Mouse (Mus musculus) neural tube, embryonic 11.5 days (tissue): ENCODE data around the gene Gpx5. TPM values are rescaled to one million over a fixed set of nuclear protein-coding genes. Genes with fewer than 3 reads are reported as not detected.

Experiments
- polyA plus RNA-seq: library from polyadenylated mRNA; unstranded; fragments of >200 nt; fragmentation: Nextera tagmentation; extraction: Ambion mirVana; gene quantifications from 2 replicates; pipeline ENCODE4 v1.2.1, GENCODE M21; 2014

Gene Gpx5
- polyA plus RNA-seq, 1 experiment from 2014 or later: not detected

Other genes with a start within 250 kb of the Gpx5 start
- not detected in 2 replicates for gene Olfr1370, start 217.8 kb downstream of the Gpx5 start, polyA plus RNA-seq
- gene Olfr1369-ps1, start 181.2 kb downstream of the Gpx5 start, polyA plus RNA-seq: not detected in 2 replicates
- not detected in 2 replicates for gene Olfr263, start 163.1 kb downstream of the Gpx5 start, polyA plus RNA-seq
- not detected in 2 replicates for gene Olfr1368, start 146.9 kb downstream of the Gpx5 start, polyA plus RNA-seq
- gene Trim27, start 113.3 kb downstream of the Gpx5 start, polyA plus RNA-seq: 150 and 160 TPM in 2 replicates
- 0.30 TPM in 1 of 2 replicates, not detected in the other for gene Gpx6, start 19.4 kb upstream of the Gpx5 start, polyA plus RNA-seq
- not detected in 2 replicates for gene Olfr1367, start 54.2 kb upstream of the Gpx5 start, polyA plus RNA-seq
- 14.8 and 19.6 TPM in 2 replicates for gene Zscan12, start 70.1 kb upstream of the Gpx5 start, polyA plus RNA-seq
- 79.8 and 84.7 TPM in 2 replicates for gene Zkscan3, start 110.0 kb upstream of the Gpx5 start, polyA plus RNA-seq
- 4.1 and 4.9 TPM in 2 replicates for gene Pgbd1, start 148.3 kb upstream of the Gpx5 start, polyA plus RNA-seq
- 14.9 and 17.5 TPM in 2 replicates for gene Zscan26, start 161.0 kb upstream of the Gpx5 start, polyA plus RNA-seq
- gene Nkapl, start 175.8 kb upstream of the Gpx5 start, polyA plus RNA-seq: 2.5 and 3.2 TPM in 2 replicates
- gene Zkscan4, start 186.2 kb upstream of the Gpx5 start, polyA plus RNA-seq: 4.0 and 4.5 TPM in 2 replicates
- 3.5 TPM in 1 of 2 replicates, not detected in the other for gene Gm10065, start 186.7 kb upstream of the Gpx5 start, polyA plus RNA-seq
- 0.15 and 0.61 TPM in 2 replicates for gene AK157302, start 202.5 kb upstream of the Gpx5 start, polyA plus RNA-seq
- 3.5 and 6.3 TPM in 2 replicates for gene Gm11273, start 208.7 kb upstream of the Gpx5 start, polyA plus RNA-seq
- 10.5 and 12.1 TPM in 2 replicates for gene Zkscan8, start 238.4 kb upstream of the Gpx5 start, polyA plus RNA-seq